Mouse (Mus musculus) spleen, adult 2 months (tissue): Measurements from ENCODE around the gene Mpped2.

Source experiments
- CTCF ChIP-seq: fragments of 200-500 bp; IDR thresholded peaks from 2 replicates; pipeline ENCODE4 v1.5.1; 2011; ENCODE audit warnings: mild to moderate bottlenecking, inconsistent platforms; ENCODE audit not compliant: insufficient read depth, insufficient read length, insufficient replicate concordance; ENCODE audit errors: extremely low read depth
- POLR2A ChIP-seq: fragments of 200-500 bp; IDR thresholded peaks from 2 replicates; pipeline ENCODE4 v1.6.1; 2011; ENCODE audit warnings: low read depth, low read length, inconsistent platforms

DNA sequence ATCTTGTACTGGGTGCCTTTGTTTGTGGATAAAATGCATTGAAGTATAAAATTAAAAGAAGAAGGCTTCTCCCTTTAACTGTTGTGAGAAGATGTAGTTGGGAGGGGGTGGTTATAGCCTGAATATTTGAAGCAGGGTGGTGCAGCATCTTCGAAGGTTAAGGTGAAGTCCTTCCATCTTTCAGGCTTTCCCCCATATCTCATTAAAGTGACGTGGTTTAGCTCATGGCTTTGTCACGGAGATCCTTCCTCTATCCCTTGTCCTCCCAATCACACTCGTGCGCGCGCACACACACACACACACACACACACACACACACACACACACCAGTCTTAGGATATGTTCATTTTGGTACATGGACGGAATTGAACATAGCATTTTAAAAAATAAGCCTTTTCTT, 3.3 kb downstream of the Mpped2 start:
- TF ChIP-seq POLR2A (no peak), CTCF (no peak)
